Mouse (Mus musculus) testis, adult 2 months (tissue): ENCODE results near the gene Rims3. TPM values are rescaled to one million over a fixed set of nuclear protein-coding genes. Genes with fewer than 3 reads are reported as not detected.

Source experiments
- H3K27ac ChIP-seq: fragments of 200-500 bp; 2 replicates; pipeline ENCODE4 v1.5.1; 2012; ENCODE audit warnings: low read depth, low read length; ENCODE audit not compliant: control insufficient read depth, insufficient read depth
- H3K27me3 ChIP-seq: fragments of 200-500 bp; 2 replicates; pipeline ENCODE4 v1.6.1; 2012; ENCODE audit warnings: mild to moderate bottlenecking, low read length, moderate library complexity; ENCODE audit not compliant: control insufficient read depth, insufficient read depth
- H3K36me3 ChIP-seq: fragments of 200-500 bp; 2 replicates; pipeline ENCODE4 v1.6.1; 2012; ENCODE audit warnings: mild to moderate bottlenecking, low read length; ENCODE audit not compliant: control insufficient read depth, insufficient read depth
- H3K4me1 ChIP-seq: fragments of 200-500 bp; 2 replicates; pipeline ENCODE4 v1.6.1; 2012; ENCODE audit warnings: low read length; ENCODE audit not compliant: control insufficient read depth, insufficient read depth
- H3K4me3 ChIP-seq: fragments of 200-500 bp; 2 replicates; pipeline ENCODE4 v1.5.1; 2012; ENCODE audit warnings: low read depth, mild to moderate bottlenecking, low read length, moderate library complexity, mixed read lengths; ENCODE audit not compliant: control insufficient read depth
- CTCF ChIP-seq: fragments of 200-500 bp; IDR thresholded peaks from 2 replicates; pipeline ENCODE4 v1.5.1; 2012; ENCODE audit warnings: low read depth, mild to moderate bottlenecking, inconsistent platforms, low read length, moderate library complexity; ENCODE audit not compliant: control insufficient read depth, insufficient read depth, insufficient replicate concordance
- POLR2A ChIP-seq: fragments of 200-500 bp; IDR thresholded peaks from 2 replicates; pipeline ENCODE4 v1.6.1; 2012; ENCODE audit warnings: low read depth, mild to moderate bottlenecking, inconsistent platforms, low read length, moderate library complexity; ENCODE audit not compliant: control insufficient read depth
- polyA plus RNA-seq: library from polyadenylated mRNA; depleted of rRNA; stranded (reverse); fragments of >200 nt; gene quantifications from 2 replicates; pipeline ENCODE4 v1.2.3, GENCODE M21; 2012; rRNA removed

Gene Rims3
- polyA plus RNA-seq, 1 experiment: 3.3 TPM

- H3K27me3 ChIP-seq: no peaks in the 10 kb centered on the region
- no peak for TF ChIP-seq CTCF
- TF ChIP-seq POLR2A: no peak
- no peak overlapping the region for H3K4me3 ChIP-seq
- peaks cover 2% of the 10 kb centered on the region; the same call in 1 of the 2 replicates for H3K4me1 ChIP-seq
- H3K27ac ChIP-seq: no peak overlapping the region
- H3K36me3 ChIP-seq: no peaks in the 10 kb centered on the region
Observed at GRCm38 (mm10) chr4:120928686-120929085, 74.1 kb downstream of the Rims3 start.

DNA sequence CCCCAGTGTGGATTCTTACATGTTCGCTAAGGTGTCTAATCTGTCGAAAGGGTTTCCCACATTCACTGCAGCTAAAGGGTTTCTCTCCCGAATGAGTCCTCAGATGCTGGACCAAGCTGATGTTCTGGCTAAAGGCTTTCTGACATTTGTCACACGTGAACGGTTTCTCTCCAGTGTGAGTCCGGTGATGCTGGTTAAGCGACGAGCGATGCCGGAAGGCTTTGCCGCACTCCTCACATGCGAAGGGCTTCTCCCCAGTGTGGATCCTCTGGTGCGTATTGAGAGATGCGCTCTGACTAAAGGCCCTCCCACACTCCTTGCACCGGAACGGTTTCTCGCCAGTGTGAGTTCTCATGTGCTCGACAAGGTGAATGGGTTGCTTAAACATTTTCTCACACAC is 76.1 kb downstream of the Rims3 start:
- TF ChIP-seq POLR2A (no peak), CTCF (no peak)
- no peaks in the 10 kb centered on the region for H3K36me3 ChIP-seq

DNA sequence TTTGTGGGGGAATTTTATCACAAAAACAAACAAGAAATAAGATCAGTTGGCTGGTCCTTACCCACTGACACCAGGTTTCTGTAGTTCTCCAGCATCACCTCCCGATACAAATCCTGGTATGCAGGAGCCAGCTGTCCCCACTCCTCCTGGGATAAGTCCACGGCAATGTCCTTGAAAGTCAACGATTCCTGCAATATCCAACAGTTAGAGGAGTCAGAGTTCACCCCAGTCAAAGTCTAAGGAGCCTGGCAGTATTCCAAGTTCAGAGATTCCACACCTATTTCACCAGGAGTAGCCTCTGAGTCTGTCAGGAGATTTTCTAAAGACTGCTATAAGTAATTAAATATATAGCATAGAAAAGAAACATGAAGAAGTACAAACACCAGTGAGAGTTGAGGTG is 80.4 kb downstream of the Rims3 start:
- no peaks in the 10 kb centered on the region for H3K27me3 ChIP-seq
- H3K4me3 ChIP-seq: no peak overlapping the region
- H3K27ac ChIP-seq: no peak overlapping the region
- no peaks in the 10 kb centered on the region for H3K36me3 ChIP-seq
- H3K4me1 ChIP-seq: peaks cover 2% of the 10 kb centered on the region; the same call in 1 of the 2 replicates
- no peak for TF ChIP-seq POLR2A
- no peak for TF ChIP-seq CTCF

More for the DNA sequence above, 76.1 kb downstream of the Rims3 start:
- no peaks in the 10 kb centered on the region for H3K27me3 ChIP-seq
- no peak overlapping the region; the same call in 1 of the 2 replicates for H3K4me3 ChIP-seq
- peaks cover 2% of the 10 kb centered on the region; the same call in 1 of the 2 replicates for H3K4me1 ChIP-seq
- no peak overlapping the region for H3K27ac ChIP-seq

Other genes with a start within 250 kb of the Rims3 start
- 11.4 and 17.4 TPM in 2 replicates for gene Cited4, start 188.2 kb upstream of the Rims3 start, polyA plus RNA-seq
- gene Kcnq4, start 106.2 kb upstream of the Rims3 start, polyA plus RNA-seq: 1.6 and 2.2 TPM in 2 replicates
- gene Nfyc, start 23.2 kb upstream of the Rims3 start, polyA plus RNA-seq: 60.9 and 70.3 TPM in 2 replicates
- 10.6 and 10.9 TPM in 2 replicates for gene Exo5, start 70.2 kb downstream of the Rims3 start, polyA plus RNA-seq
- 1.8 and 2.4 TPM in 2 replicates for gene Zfp69, start 96.9 kb downstream of the Rims3 start, polyA plus RNA-seq
- gene Smap2, start 162.4 kb downstream of the Rims3 start, polyA plus RNA-seq: 14.1 and 17.2 TPM in 2 replicates
- 0.04 and 0.10 TPM in 2 replicates for gene Col9a2, start 184.6 kb downstream of the Rims3 start, polyA plus RNA-seq
- 6.3 and 7.8 TPM in 2 replicates for gene Zmpste24, start 243.4 kb downstream of the Rims3 start, polyA plus RNA-seq